Mouse (Mus musculus) gastrocnemius, adult 2 months (tissue): ENCODE results near the gene Actl10. TPM values are rescaled to one million over a fixed set of nuclear protein-coding genes. Genes with fewer than 3 reads are reported as not detected.

Experiments used
- DNase-seq: peaks from one replicate; pipeline ENCODE4 v3.0.0; 2022
- H3K27ac ChIP-seq: fragments of 200-600 bp; 2 replicates; pipeline ENCODE4 v1.8.1; 2022; ENCODE audit warnings: mild to moderate bottlenecking
- H3K4me3 ChIP-seq: fragments of 200-600 bp; 2 replicates; pipeline ENCODE4 v1.8.1; 2022; ENCODE audit warnings: mild to moderate bottlenecking, moderate library complexity
- CTCF ChIP-seq: fragments of 200-600 bp; IDR thresholded peaks from 2 replicates; pipeline ENCODE4 v1.8.1; 2022; ENCODE audit warnings: antibody characterized with exemption, mild to moderate bottlenecking, moderate library complexity
- intact Hi-C: fragments of 180-260 bp; cut with DNase I; formaldehyde crosslinking; loops from one replicate; pipeline ENCODE4 v1.15.1; 2025
- long read RNA-seq, 2 experiments: library from polyadenylated mRNA; stranded (forward); transcript quantifications; one replicate each; pipeline ENCODE4 v2.0.0; 2021
- total RNA-seq, 2 experiments: library from RNA; stranded (reverse); gene quantifications; 2 replicates each; pipeline ENCODE4 v1.2.3; 2021

Gene Actl10
- not detected for total RNA-seq
- long read RNA-seq, experiment 1, result 0 reads
- long read RNA-seq, experiment 2, result 0 reads

DNA sequence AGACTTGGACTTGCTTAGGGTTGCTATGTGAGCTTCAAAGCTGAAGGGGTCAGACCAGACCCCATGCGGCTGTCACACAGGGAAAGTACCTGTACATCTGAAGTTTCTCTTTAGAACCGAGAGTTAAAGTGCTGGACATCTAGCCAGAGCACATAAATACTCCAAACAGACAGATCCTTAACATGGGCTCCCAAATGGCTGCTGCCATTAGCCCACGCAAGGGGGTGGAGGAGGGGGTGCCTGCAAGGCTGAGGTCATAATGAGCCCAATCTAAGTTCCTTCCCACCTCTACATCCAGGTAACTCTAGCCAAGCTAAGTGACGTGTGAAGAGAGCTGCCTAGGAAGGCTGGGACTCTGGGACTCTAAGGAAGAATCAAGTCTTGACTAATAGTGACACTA lies at the start of gene Actl10:
TSS of gene Actl10 (plus strand) at position 301 of the 400 bp plus-strand sequence.
- no peak for DNase-seq
- intact Hi-C loops, result loop anchor here (5.0 kb wide), 1 partner anchor 61 kb away; the partner anchor contains the start of genes 4930519P11Rik and Zfp341
- H3K27ac ChIP-seq, result peak within 1 kb of the TSS; percentile 78
- TF ChIP-seq CTCF, result no peak
- H3K4me3 ChIP-seq, result peak within 1 kb of the TSS; percentile 74

DNA sequence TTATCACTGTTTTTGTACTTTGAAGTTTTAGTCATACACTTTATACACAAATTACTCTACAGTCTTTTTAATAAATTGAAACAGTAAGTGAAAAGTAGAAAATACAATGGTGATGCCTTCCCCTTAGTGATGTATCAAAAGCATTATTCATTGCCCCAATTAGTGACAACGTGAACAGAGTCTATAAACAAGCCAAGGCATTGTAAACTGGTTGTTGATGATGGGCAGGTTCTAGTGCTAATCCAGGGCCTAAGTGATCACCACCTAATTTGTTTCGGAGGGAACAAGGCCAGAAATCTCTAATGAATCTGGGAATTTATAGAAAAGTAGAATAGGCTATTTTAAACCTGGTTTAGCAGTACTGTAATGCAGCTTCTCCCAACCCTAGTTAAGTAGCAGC lies 44.5 kb upstream of the Actl10 start:
- TF ChIP-seq CTCF, result no peak
- peak overlapping the region; percentile 75 for H3K27ac ChIP-seq
- intact Hi-C loops, result no loop called here

DNA sequence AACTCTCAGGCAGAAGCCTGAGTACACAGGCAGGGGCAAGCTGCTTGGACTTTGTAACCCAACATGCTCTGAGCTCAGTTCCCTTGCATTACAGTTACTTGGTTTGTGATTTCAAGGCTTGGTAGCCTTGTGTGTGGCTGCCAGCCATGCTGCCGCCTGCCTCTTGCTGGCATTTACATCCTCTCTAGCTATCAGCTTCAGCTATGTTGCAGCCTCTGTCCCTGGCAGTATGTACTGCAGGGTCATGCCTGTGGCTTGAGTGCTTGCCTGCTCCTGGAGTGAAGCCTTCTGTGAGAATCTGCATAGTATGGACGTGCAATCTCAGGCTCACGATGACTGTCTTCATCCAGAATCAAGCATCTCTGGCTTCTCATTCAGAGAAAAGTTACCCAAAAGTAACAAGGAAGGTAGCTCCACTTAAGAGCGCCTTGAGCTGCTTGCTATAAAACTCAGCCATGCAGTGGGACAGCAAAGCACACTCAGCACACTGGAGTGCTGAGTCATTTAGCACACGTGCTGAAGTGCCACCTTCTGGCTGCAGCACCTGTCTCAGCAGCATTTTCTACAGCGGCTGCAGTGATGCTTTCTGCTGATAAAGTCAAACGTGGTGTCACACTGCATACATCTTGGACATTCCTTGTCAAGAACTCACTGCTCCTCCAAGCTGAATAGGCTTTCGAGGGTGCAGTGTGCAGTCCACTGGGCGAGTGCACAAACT lies 43.9 kb upstream of the Actl10 start:
- intact Hi-C loops, result loop anchor here (1.0 kb wide), 1 partner anchor 90 kb away; no protein-coding TSS in a partner anchor
- TF ChIP-seq CTCF, result peak; percentile 42
- peak overlapping the region; percentile 75 for H3K27ac ChIP-seq
- DNase-seq, result peak; percentile 55
- no peak overlapping the region for H3K4me3 ChIP-seq

More for the DNA sequence above, 44.5 kb upstream of the Actl10 start:
- DNase-seq, result no peak
- no peak overlapping the region for H3K4me3 ChIP-seq

DNA sequence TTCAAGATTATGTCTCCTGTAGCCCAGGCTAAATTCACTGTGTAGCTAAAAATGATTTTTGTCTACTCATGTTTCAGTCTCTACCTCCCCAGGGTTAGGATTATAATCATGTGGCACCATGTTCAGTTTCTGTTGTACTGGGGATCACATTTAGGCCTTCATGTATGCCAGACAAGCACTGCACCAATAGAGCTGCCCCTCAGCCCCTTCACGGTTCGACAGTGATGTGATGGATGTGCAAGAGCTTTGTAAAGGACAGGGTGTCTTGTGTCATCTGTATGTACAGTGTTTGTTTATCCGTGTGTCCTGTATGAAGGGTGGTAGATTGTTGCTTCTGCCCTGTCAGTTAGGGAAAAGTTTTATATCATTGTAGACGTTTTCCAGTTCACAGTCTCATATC lies 43.1 kb upstream of the Actl10 start:
- no peak for DNase-seq
- Histone ChIP-seq H3K4me3 (no peak overlapping the region), H3K27ac (peak overlapping the region; percentile 75)
- intact Hi-C loops, result loop anchor here (1.0 kb wide), 1 partner anchor 91 kb away; no protein-coding TSS in a partner anchor
- TF ChIP-seq CTCF, result no peak

DNA sequence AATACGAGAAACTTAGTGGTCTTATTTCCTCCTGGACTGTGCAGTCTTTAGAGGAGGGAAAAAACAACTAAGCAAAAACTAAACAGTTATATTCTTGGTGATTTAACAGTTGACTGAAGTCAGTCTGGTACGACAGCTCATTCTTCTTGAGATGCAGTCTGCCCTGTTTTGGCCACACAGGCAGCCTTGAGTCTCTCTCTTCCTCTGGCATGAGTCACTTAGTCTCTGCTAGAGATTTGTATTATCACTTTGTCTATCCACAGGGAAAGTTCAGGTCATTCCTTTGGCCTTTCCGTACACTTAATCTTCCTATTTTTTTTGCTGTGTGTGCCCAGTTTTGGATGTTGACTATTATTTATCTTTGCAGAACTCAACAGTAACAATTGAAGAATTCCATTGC lies 41.4 kb upstream of the Actl10 start:
- Histone ChIP-seq H3K4me3 (no peak overlapping the region), H3K27ac (no peak overlapping the region)
- TF ChIP-seq CTCF, result no peak
- no peak for DNase-seq
- intact Hi-C loops, result no loop called here

DNA sequence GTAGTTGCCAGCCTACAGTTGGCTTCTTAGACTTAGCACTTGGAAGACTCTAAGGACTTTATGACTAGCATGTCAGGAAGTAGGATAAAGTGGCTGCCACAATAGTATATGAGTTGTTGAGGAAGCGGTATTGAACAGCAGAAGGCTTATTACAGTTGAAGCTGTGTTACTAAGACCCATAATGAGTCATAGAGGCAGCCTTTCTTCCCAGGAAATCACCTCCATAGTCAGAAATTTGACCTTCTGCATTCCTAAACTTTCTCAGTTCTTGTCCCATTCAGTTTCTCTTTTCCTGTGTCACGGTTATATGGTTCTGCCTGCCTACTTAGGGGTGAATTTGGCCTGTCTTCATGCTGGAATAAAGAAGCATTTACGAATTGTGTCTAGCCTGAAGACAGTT lies 34.6 kb upstream of the Actl10 start:
- Histone ChIP-seq H3K27ac (no peak overlapping the region), H3K4me3 (no peak overlapping the region)
- DNase-seq, result no peak
- TF ChIP-seq CTCF, result no peak
- intact Hi-C loops, result no loop called here

DNA sequence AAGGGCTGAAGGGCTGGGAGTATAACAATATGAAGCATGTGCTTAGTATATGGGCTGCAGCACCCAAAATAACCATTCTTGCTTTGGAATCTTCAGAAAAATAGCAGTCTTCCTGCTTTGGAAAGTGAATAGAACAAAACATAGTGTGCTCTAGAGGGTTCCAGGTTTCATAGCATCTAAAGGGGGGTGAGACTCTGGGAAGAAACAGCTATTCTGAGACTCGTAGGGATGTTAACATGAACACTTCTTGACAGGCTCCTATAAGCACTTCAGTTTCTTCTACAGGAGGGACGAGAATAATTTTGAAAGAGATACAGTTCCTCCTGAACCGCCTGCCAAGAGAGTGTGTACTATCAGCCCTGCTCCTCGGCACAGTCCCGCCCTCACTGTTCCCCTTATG lies 34.2 kb upstream of the Actl10 start:
- no peak overlapping the region for H3K27ac ChIP-seq
- TF ChIP-seq CTCF, result no peak

DNA sequence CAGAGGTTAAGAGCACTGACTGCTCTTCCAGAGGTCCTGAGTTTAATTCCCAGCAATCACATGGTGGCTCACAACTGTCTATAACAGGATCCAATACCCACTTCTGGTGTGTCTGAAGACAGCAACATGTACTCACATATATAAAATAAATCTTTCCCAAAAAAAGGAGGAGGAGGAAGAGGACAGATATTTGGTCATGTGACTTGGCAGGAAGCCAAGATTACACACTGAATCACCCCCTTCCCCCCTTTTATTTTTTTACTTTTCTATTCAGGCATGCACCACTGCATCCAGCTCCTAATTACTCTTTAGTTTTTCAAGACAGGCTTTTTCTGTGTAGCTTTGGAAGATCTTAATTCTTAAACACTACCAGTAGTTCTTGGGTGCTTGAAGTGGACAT lies 30.1 kb upstream of the Actl10 start:
- no peak for TF ChIP-seq CTCF
- Histone ChIP-seq H3K27ac (no peak overlapping the region), H3K4me3 (no peak overlapping the region)
- DNase-seq, result no peak
- intact Hi-C loops, result no loop called here

More for the DNA sequence above, 34.2 kb upstream of the Actl10 start:
- intact Hi-C loops, result no loop called here
- no peak for DNase-seq
- H3K4me3 ChIP-seq, result no peak overlapping the region

DNA sequence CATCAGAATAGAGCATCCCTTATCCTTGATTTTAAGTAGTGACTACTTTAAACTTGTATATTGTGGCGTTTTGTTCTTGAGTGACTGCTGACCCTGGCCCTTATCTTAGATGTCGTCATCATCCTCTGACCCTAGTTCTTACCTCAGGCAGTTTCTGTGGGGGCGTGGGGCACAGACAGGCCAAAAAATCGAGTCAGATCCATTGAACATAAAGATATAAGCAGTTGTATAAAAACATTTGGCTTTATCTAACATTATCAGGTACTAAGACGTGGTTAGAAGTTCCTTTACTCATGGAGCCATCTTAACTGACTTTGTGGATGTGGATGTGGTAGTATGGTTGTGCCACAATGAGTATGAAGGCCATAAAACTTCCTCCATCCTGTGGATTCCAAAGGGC lies 29.2 kb upstream of the Actl10 start:
- Histone ChIP-seq H3K27ac (no peak overlapping the region), H3K4me3 (no peak overlapping the region)
- DNase-seq, result no peak
- intact Hi-C loops, result no loop called here
- no peak for TF ChIP-seq CTCF

DNA sequence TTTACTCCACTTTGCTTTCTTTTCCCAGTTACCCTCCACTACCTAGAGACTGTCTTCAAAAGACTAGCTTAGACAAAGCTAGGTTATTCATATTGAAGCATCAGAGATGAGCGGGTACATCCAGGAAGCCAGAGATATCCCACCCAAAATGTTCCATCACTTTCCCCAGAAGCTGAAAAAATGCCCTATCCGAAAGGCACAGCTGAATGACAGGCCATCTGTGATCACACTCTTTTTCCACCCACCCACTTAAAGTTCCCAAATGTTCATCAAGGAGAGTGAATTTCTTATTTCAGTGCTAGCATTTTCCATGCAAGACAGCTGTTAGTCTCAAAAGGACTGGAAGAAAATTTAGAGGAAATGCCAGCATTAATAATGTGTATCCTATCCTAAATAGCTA lies 26.3 kb upstream of the Actl10 start:
- intact Hi-C loops, result no loop called here
- DNase-seq, result no peak
- no peak overlapping the region for H3K27ac ChIP-seq
- TF ChIP-seq CTCF, result no peak
- no peak overlapping the region for H3K4me3 ChIP-seq

DNA sequence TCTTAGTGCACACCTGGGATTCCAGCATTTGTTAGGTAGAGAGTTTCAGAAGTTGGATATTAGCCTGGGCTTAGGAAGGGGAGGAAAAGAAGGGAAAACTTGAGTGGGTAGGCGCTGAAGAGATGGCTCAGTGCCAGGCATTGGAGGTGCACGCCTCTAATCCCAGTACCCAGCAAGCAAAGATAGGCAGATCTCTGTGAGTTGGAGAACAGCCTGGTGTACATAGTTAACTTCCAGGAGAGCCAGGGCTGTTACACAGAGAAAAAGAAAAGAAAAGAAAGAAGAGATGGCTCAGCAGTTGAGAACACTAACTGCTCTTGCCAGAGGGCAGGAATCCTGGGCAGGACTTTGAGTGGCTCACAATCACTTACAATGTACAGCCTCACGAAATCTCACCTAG lies 25.0 kb upstream of the Actl10 start:
- no peak for TF ChIP-seq CTCF
- no peak overlapping the region for H3K4me3 ChIP-seq
- DNase-seq, result no peak
- intact Hi-C loops, result no loop called here
- H3K27ac ChIP-seq, result no peak overlapping the region

DNA sequence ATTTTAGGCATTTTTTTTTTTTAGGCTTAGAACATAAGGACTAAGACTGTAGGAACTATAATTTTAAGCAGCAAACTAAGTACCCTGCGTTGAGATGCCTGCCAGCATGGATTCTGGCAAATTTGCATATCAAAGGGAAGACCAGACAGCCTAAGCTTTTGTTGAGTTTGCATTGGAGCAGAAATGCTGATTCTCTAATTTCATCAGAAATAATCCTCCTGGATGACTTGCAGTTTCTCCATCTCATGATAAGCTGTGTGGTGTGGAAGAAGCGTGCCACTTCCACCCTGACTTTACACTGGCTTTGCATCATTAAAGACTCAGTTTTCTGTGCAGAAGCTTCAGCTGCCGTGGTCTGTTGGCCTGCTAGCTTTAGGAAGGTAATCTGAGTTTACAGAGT lies 18.7 kb upstream of the Actl10 start:
- intact Hi-C loops, result no loop called here
- H3K4me3 ChIP-seq, result no peak overlapping the region
- no peak for DNase-seq
- H3K27ac ChIP-seq, result no peak overlapping the region
- TF ChIP-seq CTCF, result no peak

DNA sequence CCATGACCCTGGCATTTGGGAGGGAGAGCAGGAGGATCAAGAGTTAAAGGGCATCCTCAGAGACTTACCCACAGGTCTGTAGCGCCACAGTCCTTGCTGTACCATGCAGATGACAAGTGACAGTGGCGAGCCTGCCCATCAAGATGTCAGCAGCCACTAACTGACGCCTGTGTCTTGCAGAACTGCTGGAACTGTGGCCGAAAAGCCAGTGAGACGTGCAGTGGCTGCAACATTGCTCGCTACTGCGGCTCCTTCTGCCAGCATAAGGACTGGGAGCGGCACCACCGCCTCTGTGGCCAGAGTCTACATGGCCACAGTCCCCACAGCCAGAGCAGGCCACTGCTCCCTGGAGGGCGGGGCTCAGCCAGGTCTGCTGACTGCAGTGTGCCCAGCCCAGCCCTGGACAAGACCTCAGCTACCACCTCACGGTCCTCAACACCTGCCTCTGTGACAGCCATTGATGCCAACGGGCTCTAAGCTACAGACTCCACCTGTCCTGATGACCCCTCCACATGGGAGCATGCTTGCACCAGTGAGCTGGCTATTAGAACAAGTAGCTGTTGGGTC lies 16.8 kb upstream of the Actl10 start:
- TF ChIP-seq CTCF, result no peak
- Histone ChIP-seq H3K4me3 (no peak overlapping the region), H3K27ac (no peak overlapping the region)
- intact Hi-C loops, result no loop called here
- DNase-seq, result no peak

DNA sequence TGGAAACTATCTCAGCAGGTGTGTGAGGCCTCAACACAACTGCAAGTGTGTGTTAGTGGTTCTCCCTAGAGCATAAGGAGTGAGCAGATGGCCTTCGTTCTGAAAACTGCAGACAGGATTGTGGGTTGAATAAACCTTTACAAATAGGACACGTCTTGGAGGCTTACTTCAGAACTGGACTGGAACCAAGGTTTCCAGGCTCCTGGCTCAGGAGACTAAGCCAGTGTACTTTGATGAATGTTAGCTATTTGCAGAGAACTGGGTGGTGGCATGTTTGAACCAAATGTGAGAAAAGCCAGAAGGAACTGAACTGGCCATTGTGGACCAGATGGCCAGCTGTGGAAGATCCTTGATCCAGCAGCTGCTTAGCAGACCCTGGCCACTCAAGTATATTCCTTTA lies 13.3 kb upstream of the Actl10 start:
- no peak for TF ChIP-seq CTCF
- intact Hi-C loops, result loop anchor here (2.0 kb wide), 1 partner anchor 122 kb away; no protein-coding TSS in a partner anchor
- no peak overlapping the region for H3K27ac ChIP-seq
- no peak overlapping the region for H3K4me3 ChIP-seq
- no peak for DNase-seq
